Comparison of ENCODE assay signal across 9 mouse cellular contexts in the genomic region with DNA sequence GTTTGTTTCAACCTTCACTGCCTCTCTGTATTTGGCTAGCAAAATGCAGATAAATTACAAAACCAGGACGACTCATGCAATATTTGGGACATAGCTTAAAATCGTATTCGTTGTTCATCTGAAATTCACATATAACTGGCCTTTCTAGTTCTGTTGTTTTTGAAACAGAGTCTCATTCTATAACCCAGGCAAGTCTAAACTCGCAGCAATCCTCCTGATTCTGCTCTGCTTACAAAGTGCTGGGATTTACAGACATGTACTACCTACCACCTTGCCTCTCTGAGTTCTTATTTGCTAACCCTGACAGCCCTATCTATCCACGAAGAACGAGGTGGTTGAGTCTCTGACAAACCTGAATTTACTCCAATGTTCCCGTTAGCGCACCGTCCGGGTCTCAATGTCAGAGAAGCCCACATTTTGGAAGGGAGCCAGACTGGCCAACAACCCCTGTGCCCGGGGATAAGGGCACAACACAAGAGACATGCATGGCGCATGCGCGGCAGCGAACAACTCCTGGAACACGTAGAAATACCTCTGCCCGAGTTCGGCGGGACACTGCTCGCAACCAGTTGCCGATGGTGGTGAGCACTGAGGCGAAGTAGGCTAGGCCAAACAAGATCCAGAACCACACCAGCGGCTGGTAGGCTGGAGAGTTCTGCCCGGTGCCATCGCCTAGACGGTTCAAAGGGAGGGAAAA. TPM values are rescaled to one million over a fixed set of nuclear protein-coding genes. Genes with fewer than 3 reads are reported as not detected.
DNase-seq lines count a peak whose midpoint lies in the region; ATAC-seq and TF ChIP-seq lines count a peak whose summit lies in the region.
"Had no signal": no experiment of that assay in that cellular context is flagged by ENCODE, and none has a peak within 500 bp of the region (broad histone marks: within the 10 kb centered on the region; RNA-seq: fewer than 3 reads in every experiment).

No protein-coding gene starts in this region.

- peaks cover 64% of the 10 kb centered on the region for H3K27me3 ChIP-seq in heart, embryonic 14.5 days (ENCODE audit: control insufficient read depth, insufficient read depth, low read length)
- peaks cover 82% of the 10 kb centered on the region for H3K27me3 ChIP-seq in embryonic facial prominence, embryonic 15.5 days
- peaks cover 45% of the 10 kb centered on the region for H3K27me3 ChIP-seq in intestine, postnatal 0 days (replicated peaks; ENCODE audit: control insufficient read depth, insufficient read depth, low read length)

- peak overlapping the region; percentile 21; the same call in 1 of the 2 replicates for H3K9ac ChIP-seq in heart, embryonic 14.5 days (ENCODE audit: low read length)
- no peak overlapping the region for H3K9ac ChIP-seq in embryonic facial prominence, embryonic 15.5 days
- H3K9ac ChIP-seq in intestine, postnatal 0 days (ENCODE audit: low read depth, low read length), result no peak overlapping the region

- no peak for DNase-seq in heart, adult 8-10 months (ENCODE audit: low spot score)
- peak; percentile 32 to 50 for DNase-seq in lung, postnatal 4 days
- peak; percentile 65 for DNase-seq in urinary bladder, postnatal 25 days (ENCODE audit: low spot score)
- no peak for DNase-seq in frontal cortex, postnatal 10 days (ENCODE audit: low spot score in 2 of 2)
- DNase-seq in MN1 (ENCODE audit: low spot score), result no peak

- WGBS in heart, embryonic 14.5 days, result 20% methylated on average over 26 of the region's 26 CpGs
- 11% methylated on average over 26 of the region's 26 CpGs for WGBS in embryonic facial prominence, embryonic 15.5 days
- 22% methylated on average over 26 of the region's 26 CpGs for WGBS in intestine, postnatal 0 days

- peak overlapping the region; percentile 12 to 24; a peak in 2 of 4 replicates for H3K4me3 ChIP-seq in heart, embryonic 14.5 days (ENCODE audit: control insufficient read depth in 1 of 2, insufficient read depth in 1 of 2, low read depth in 1 of 2, low read length in 2 of 2)
- H3K4me3 ChIP-seq in embryonic facial prominence, embryonic 15.5 days (replicated peaks), result peak overlapping the region; percentile 33
- H3K4me3 ChIP-seq in intestine, postnatal 0 days (ENCODE audit: low read depth, low read length), result 0 out of 2 replicates have a peak overlapping the region, but pooled peaks have one; percentile 18
- H3K4me3 ChIP-seq: erythroblast, embryonic 14.5 days had no signal

- no peak for ATAC-seq in heart, embryonic 14.5 days (ENCODE audit: insufficient number of reproducible peaks, insufficient read depth, low FRiP score, low read depth)
- ATAC-seq in embryonic facial prominence, embryonic 15.5 days (ENCODE audit: insufficient number of reproducible peaks, low FRiP score, low TSS enrichment, low read depth), result no peak
- ATAC-seq in intestine, postnatal 0 days, result no peak

- no peak overlapping the region for H3K27ac ChIP-seq in heart, embryonic 14.5 days (replicated peaks in 1 of 2; ENCODE audit: control insufficient read depth in 1 of 2, insufficient read depth in 1 of 2, low read depth in 2 of 2, low read length in 2 of 2)
- peak overlapping the region; percentile 72 for H3K27ac ChIP-seq in embryonic facial prominence, embryonic 15.5 days (replicated peaks)
- H3K27ac ChIP-seq in intestine, postnatal 0 days (ENCODE audit: low read depth, low read length), result no peak overlapping the region

- TF ChIP-seq CTCF in intestine, postnatal 0 days (IDR thresholded peaks at IDR 0.05; ENCODE audit: low read depth), result no peak

- H3K36me3 ChIP-seq in heart, embryonic 14.5 days (ENCODE audit: control insufficient read depth, insufficient read depth, low read length), result no peaks in the 10 kb centered on the region
- no peaks in the 10 kb centered on the region for H3K36me3 ChIP-seq in embryonic facial prominence, embryonic 15.5 days
- no peaks in the 10 kb centered on the region for H3K36me3 ChIP-seq in intestine, postnatal 0 days (ENCODE audit: control insufficient read depth, insufficient read depth)

- peaks cover 5% of the 10 kb centered on the region; the same call in 1 of the 2 replicates for H3K9me3 ChIP-seq in heart, embryonic 14.5 days (ENCODE audit: control insufficient read depth, low read length)
- H3K9me3 ChIP-seq in embryonic facial prominence, embryonic 15.5 days (replicated peaks), result no peaks in the 10 kb centered on the region
- H3K9me3 ChIP-seq in intestine, postnatal 0 days (ENCODE audit: control insufficient read depth), result no peaks in the 10 kb centered on the region

- peak overlapping the region; percentile 58 for H3K4me2 ChIP-seq in heart, embryonic 14.5 days (ENCODE audit: low read length)
- peak overlapping the region; percentile 51 for H3K4me2 ChIP-seq in embryonic facial prominence, embryonic 15.5 days (replicated peaks)
- peak overlapping the region; percentile 48 for H3K4me2 ChIP-seq in intestine, postnatal 0 days (replicated peaks; ENCODE audit: low read depth)

- peaks cover 8 to 33% of the 10 kb centered on the region in 2 experiments for H3K4me1 ChIP-seq in heart, embryonic 14.5 days (ENCODE audit: control insufficient read depth in 2 of 2, insufficient read depth in 2 of 2, low read length in 2 of 2)
- H3K4me1 ChIP-seq in embryonic facial prominence, embryonic 15.5 days, result peaks cover 32% of the 10 kb centered on the region
- H3K4me1 ChIP-seq in intestine, postnatal 0 days (replicated peaks; ENCODE audit: control insufficient read depth, insufficient read depth, low read length), result peaks cover 7% of the 10 kb centered on the region; the same call in 1 of the 2 replicates

RNA-seq across cellular contexts. Expression of a gene that starts 1.5 kb away (rescaled TPM):
- 1.4 and 1.7 TPM in 2 replicates for polyA plus RNA-seq in heart, embryonic 14.5 days (2014; fragmentation: Nextera tagmentation; extraction: Ambion mirVana)
- total RNA-seq in heart, adult 8-10 months (2022), result not detected
- polyA plus RNA-seq in embryonic facial prominence, embryonic 15.5 days (2015; fragmentation: Nextera tagmentation; extraction: Ambion mirVana), result 4.0 and 5.1 TPM in 2 replicates
- 0.65 and 0.76 TPM in 2 replicates for polyA plus RNA-seq in intestine, postnatal 0 days (2015; fragmentation: Nextera tagmentation; extraction: Ambion mirVana)
- polyA plus RNA-seq: erythroblast, embryonic 14.5 days had no signal

RNA-seq across cellular contexts. Expression of a gene that starts 5.1 kb away (rescaled TPM):
- 14.4 and 18.0 TPM in 2 replicates for polyA plus RNA-seq in heart, embryonic 14.5 days (2014; fragmentation: Nextera tagmentation; extraction: Ambion mirVana)
- total RNA-seq in heart, adult 8-10 months (2022), result 100 to 1,000 TPM; 153 to 180 (median 168) TPM
- polyA plus RNA-seq in embryonic facial prominence, embryonic 15.5 days (2015; fragmentation: Nextera tagmentation; extraction: Ambion mirVana), result 15.2 and 16.1 TPM in 2 replicates
- polyA plus RNA-seq in intestine, postnatal 0 days (2015; fragmentation: Nextera tagmentation; extraction: Ambion mirVana), result 63.6 TPM in 2 replicates

RNA-seq across cellular contexts. Expression of a gene that starts 7.6 kb away (rescaled TPM):
- polyA plus RNA-seq in heart, embryonic 14.5 days (2014; fragmentation: Nextera tagmentation; extraction: Ambion mirVana), result 0.27 and 0.46 TPM in 2 replicates
- total RNA-seq in heart, adult 8-10 months (2022), result not detected
- 1.4 and 1.7 TPM in 2 replicates for polyA plus RNA-seq in embryonic facial prominence, embryonic 15.5 days (2015; fragmentation: Nextera tagmentation; extraction: Ambion mirVana)
- polyA plus RNA-seq in intestine, postnatal 0 days (2015; fragmentation: Nextera tagmentation; extraction: Ambion mirVana), result 0.21 and 0.38 TPM in 2 replicates
- polyA plus RNA-seq: erythroblast, embryonic 14.5 days had no signal

RNA-seq across cellular contexts. Expression of a gene that starts 15.0 kb away (rescaled TPM):
- 55.9 and 58.0 TPM in 2 replicates for polyA plus RNA-seq in heart, embryonic 14.5 days (2014; fragmentation: Nextera tagmentation; extraction: Ambion mirVana)
- total RNA-seq in heart, adult 8-10 months (2022), result 10 to 100 TPM; 19.5 to 23.8 (median 21.3) TPM
- 90.3 and 97.9 TPM in 2 replicates for polyA plus RNA-seq in embryonic facial prominence, embryonic 15.5 days (2015; fragmentation: Nextera tagmentation; extraction: Ambion mirVana)
- polyA plus RNA-seq in intestine, postnatal 0 days (2015; fragmentation: Nextera tagmentation; extraction: Ambion mirVana), result 66.2 and 70.1 TPM in 2 replicates

RNA-seq across cellular contexts. Expression of a gene that starts 15.6 kb away (rescaled TPM):
- polyA plus RNA-seq in heart, embryonic 14.5 days (2014; fragmentation: Nextera tagmentation; extraction: Ambion mirVana), result 20.7 and 20.8 TPM in 2 replicates
- 10 to 100 TPM; 33.4 to 37.4 (median 35.7) TPM for total RNA-seq in heart, adult 8-10 months (2022)
- 41.8 and 42.2 TPM in 2 replicates for polyA plus RNA-seq in embryonic facial prominence, embryonic 15.5 days (2015; fragmentation: Nextera tagmentation; extraction: Ambion mirVana)
- 20.0 and 20.9 TPM in 2 replicates for polyA plus RNA-seq in intestine, postnatal 0 days (2015; fragmentation: Nextera tagmentation; extraction: Ambion mirVana)

Comparison
In these comparisons a context has a peak if more than half of its experiments do, and no peak if none do; other contexts are left out.
1. DNase-seq: peak in lung, postnatal 4 days (2 of 2) and urinary bladder, postnatal 25 days (single experiment); none in heart, adult 8-10 months (single experiment), frontal cortex, postnatal 10 days (0 of 2) and MN1 (single experiment).
2. Peak in every context shown above with its lines, with median percentiles within 50 percentile points of each other: H3K4me2 ChIP-seq and H3K4me3 ChIP-seq.